Mouse (Mus musculus): ENCODE data around the gene Emx2. TPM values are rescaled to one million over a fixed set of nuclear protein-coding genes. Genes with fewer than 3 reads are reported as not detected.

Emx2 gene
- polyA plus RNA-seq, 1 experiment from 2014 or later = not detected

DNA sequence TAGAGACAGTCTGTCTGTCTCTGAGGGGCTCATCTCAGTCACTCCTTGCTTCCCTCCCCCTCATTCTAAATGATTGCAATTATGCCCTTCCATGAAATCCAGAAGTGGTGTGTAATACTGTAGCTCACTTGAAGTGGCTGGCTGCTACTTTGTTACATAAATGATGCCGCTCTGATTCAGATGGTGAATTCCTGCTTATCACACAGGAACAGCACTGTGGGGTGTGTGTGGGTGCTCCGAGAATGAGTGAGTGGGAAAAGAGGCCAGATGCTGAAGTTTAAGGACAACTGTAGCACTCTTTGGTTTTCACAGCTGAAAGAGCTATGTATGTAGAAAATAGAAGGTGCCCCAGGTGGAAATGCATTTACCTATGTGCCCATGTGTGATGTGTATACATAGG lies 14.7 kb downstream of the Emx2 start:
- Histone ChIP-seq H3K9ac (no peak overlapping the region), H3K27me3 (replicated peaks) (peaks cover 85% of the 10 kb centered on the region), H3K9me3 (no peaks in the 10 kb centered on the region), H3K4me2 (no peak overlapping the region), H3K27ac (replicated peaks) (no peak overlapping the region), H3K4me1 (peaks cover 21% of the 10 kb centered on the region), H3K4me3 (no peak overlapping the region), H3K36me3 (no peaks in the 10 kb centered on the region)
- no peak for ATAC-seq (ENCODE audit: extremely low read depth, insufficient number of reproducible peaks, low FRiP score, low TSS enrichment)
- 71% methylated on average over 2 of the region's 2 CpGs for WGBS

DNA sequence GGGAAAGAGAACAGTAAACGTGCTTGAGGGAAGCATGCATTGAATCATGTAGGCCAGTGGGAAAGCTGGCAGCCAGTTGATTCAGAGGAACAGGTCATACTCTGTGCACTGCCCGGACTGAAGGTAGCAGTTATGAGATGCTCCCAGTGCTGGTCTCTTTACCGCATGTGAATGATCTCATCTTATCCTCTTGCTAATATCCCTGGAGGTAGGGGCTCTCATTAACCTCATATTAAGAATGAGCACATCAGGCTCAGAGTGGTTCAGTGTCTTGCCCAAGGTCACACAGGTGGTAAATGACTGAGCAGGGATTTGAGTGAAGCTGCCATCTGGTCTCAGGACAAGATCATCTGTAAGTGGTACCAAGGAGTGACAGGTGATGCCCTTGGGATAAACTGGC lies 21.7 kb downstream of the Emx2 start:
- H3K9me3 ChIP-seq = no peaks in the 10 kb centered on the region
- no peak for ATAC-seq (ENCODE audit: extremely low read depth, insufficient number of reproducible peaks, low FRiP score, low TSS enrichment)
- H3K4me1 ChIP-seq = no peaks in the 10 kb centered on the region
- no peak overlapping the region for H3K27ac ChIP-seq (replicated peaks)
- no peak overlapping the region for H3K9ac ChIP-seq
- 69% methylated on average over 3 of the region's 3 CpGs for WGBS
- H3K4me2 ChIP-seq = no peak overlapping the region
- no peak overlapping the region for H3K4me3 ChIP-seq
- H3K36me3 ChIP-seq = no peaks in the 10 kb centered on the region
- peaks cover 34% of the 10 kb centered on the region for H3K27me3 ChIP-seq (replicated peaks)

DNA sequence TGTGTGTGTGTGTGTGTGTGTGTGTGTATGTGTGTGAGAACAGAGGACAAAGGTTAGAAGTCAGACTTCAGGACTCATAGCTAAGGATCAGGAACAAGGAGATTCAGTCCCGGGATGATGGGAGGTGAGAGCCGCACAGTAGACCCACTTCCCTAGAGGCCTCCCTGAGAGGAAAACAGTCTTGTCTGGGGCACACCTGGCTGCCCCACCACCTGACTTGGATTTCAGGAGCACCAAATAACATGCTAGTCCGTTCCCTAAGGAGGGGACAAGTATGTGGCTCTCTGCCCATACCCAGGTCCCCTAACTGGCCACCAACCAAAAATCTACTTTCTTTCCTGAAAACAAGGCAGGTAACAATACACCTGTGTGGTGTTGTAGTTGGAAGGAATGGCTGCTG lies 22.4 kb downstream of the Emx2 start:
- peaks cover 28% of the 10 kb centered on the region for H3K27me3 ChIP-seq (replicated peaks)
- no peaks in the 10 kb centered on the region for H3K4me1 ChIP-seq
- no peak overlapping the region for H3K4me3 ChIP-seq
- WGBS = 75% methylated on average over 3 of the region's 3 CpGs
- H3K36me3 ChIP-seq = no peaks in the 10 kb centered on the region
- no peak overlapping the region for H3K4me2 ChIP-seq
- H3K27ac ChIP-seq (replicated peaks) = no peak overlapping the region
- H3K9me3 ChIP-seq = no peaks in the 10 kb centered on the region
- no peak overlapping the region for H3K9ac ChIP-seq
- no peak for ATAC-seq (ENCODE audit: extremely low read depth, insufficient number of reproducible peaks, low FRiP score, low TSS enrichment)

DNA sequence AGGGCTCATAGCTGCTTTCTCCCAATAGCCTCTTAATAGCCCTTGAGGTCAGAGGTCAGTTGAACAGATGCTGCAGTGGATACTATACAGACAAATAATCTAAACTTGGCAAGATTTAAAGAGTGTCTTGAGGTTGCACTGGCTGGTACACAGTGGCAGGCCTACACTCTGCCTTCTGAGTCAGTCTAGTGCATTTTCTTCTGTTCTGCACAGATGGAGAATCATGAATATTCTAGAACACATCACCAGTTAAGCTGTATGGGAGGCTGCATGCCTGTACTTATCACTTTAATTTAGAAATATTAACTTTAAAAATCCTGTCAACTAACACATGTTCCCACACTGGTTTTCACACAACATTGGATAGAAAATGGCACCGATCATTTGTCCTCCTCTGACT lies 34.1 kb downstream of the Emx2 start:
- Histone ChIP-seq H3K4me1 (no peaks in the 10 kb centered on the region), H3K4me2 (no peak overlapping the region), H3K36me3 (no peaks in the 10 kb centered on the region), H3K9me3 (no peaks in the 10 kb centered on the region), H3K27ac (replicated peaks) (no peak overlapping the region), H3K27me3 (replicated peaks) (no peaks in the 10 kb centered on the region), H3K9ac (no peak overlapping the region), H3K4me3 (no peak overlapping the region)
- ATAC-seq (ENCODE audit: extremely low read depth, insufficient number of reproducible peaks, low FRiP score, low TSS enrichment) = no peak
- 86% methylated on average over 1 of the region's 1 CpGs for WGBS

DNA sequence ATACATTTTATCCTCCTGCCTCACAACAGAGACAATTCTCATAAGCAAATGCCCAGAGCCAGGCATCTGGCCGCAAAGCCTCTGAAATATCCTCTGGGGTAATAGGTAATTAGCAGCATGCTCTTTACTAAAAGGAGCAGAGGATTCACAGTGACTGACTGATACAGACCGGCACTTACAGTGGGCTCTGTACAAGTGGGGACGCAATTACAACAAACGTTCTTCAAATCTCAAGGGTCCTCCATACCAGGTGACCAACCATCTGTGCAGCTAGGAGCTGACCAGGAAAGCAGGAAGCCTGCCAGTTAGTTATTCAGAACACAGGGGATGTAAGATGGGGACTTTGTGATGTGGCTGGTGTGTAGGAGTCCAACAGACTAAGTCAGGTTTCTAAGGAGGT lies 38.7 kb downstream of the Emx2 start:
- no peaks in the 10 kb centered on the region for H3K9me3 ChIP-seq
- H3K4me3 ChIP-seq = no peak overlapping the region
- H3K4me2 ChIP-seq = no peak overlapping the region
- 61% methylated on average over 4 of the region's 4 CpGs for WGBS
- H3K9ac ChIP-seq = no peak overlapping the region
- no peaks in the 10 kb centered on the region for H3K36me3 ChIP-seq
- H3K27ac ChIP-seq (replicated peaks) = no peak overlapping the region
- ATAC-seq (ENCODE audit: extremely low read depth, insufficient number of reproducible peaks, low FRiP score, low TSS enrichment) = no peak
- H3K4me1 ChIP-seq = no peaks in the 10 kb centered on the region
- no peaks in the 10 kb centered on the region for H3K27me3 ChIP-seq (replicated peaks)

DNA sequence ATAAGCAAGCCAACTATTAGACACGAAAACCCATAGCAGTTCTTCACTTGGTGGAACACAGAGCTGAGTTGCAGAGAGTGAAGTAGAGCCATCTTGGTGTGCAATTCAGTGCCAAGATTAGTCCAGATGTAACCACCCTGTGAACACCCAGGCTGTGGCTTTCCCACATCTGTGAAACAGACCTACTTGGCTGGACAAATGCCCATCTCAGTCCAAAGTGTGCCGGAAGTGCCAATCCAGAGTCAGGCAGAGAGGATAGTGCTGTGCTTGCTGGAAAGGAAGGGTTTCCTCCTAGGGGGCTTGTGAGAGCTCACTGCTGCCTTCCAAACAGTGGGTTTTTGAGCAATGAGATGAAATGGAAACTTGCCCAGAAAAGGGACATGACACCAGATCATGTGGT lies 50.7 kb downstream of the Emx2 start:
- H3K27me3 ChIP-seq (replicated peaks) = no peaks in the 10 kb centered on the region
- no peak overlapping the region for H3K4me2 ChIP-seq
- H3K4me3 ChIP-seq = no peak overlapping the region
- no peak overlapping the region for H3K9ac ChIP-seq
- H3K27ac ChIP-seq (replicated peaks) = no peak overlapping the region
- no peaks in the 10 kb centered on the region for H3K4me1 ChIP-seq
- ATAC-seq (ENCODE audit: extremely low read depth, insufficient number of reproducible peaks, low FRiP score, low TSS enrichment) = no peak
- H3K36me3 ChIP-seq = no peaks in the 10 kb centered on the region
- H3K9me3 ChIP-seq = no peaks in the 10 kb centered on the region
- WGBS = 68% methylated on average over 2 of the region's 2 CpGs

DNA sequence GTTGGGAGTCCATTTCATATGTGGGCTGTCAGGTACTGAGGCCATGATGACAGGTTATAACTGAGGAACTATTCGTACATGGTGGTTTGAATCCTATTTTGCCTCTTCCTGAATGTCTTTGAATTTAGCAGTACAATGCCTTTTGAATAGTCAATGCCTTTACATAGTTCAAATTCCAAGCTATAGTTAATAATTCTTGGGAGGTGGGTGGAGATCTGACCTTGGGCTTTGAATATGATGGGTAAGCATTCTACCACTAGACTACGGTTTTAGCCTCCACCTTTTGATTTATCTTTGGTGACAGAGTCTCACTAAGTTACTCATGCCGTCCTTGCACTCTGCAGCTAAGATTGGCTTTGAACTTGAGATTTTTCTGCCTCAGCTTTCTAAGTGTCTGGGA lies 55.0 kb downstream of the Emx2 start:
- no peak for ATAC-seq (ENCODE audit: extremely low read depth, insufficient number of reproducible peaks, low FRiP score, low TSS enrichment)
- no peak overlapping the region for H3K27ac ChIP-seq (replicated peaks)
- no peak overlapping the region for H3K4me2 ChIP-seq
- no peaks in the 10 kb centered on the region for H3K9me3 ChIP-seq
- H3K27me3 ChIP-seq (replicated peaks) = no peaks in the 10 kb centered on the region
- H3K9ac ChIP-seq = no peak overlapping the region
- no peaks in the 10 kb centered on the region for H3K36me3 ChIP-seq
- WGBS = 71% methylated on average over 3 of the region's 3 CpGs
- no peak overlapping the region for H3K4me3 ChIP-seq
- H3K4me1 ChIP-seq = no peaks in the 10 kb centered on the region

Other genes starting within 250 kb of the Emx2 start
- not detected in 2 replicates for gene Kcnk18, start 239.2 kb upstream of the Emx2 start, polyA plus RNA-seq (2015; fragmentation: Nextera tagmentation; extraction: Ambion mirVana)
- 9.8 and 10.4 TPM in 2 replicates for gene Slc18a2, start 197.5 kb upstream of the Emx2 start, polyA plus RNA-seq (2015; fragmentation: Nextera tagmentation; extraction: Ambion mirVana)
- gene Rps12-ps3, start 136.1 kb upstream of the Emx2 start, polyA plus RNA-seq (2015; fragmentation: Nextera tagmentation; extraction: Ambion mirVana) = 6.1 and 14.4 TPM in 2 replicates
- 6.4 and 7.0 TPM in 2 replicates for gene Pdzd8, start 112.6 kb upstream of the Emx2 start, polyA plus RNA-seq (2015; fragmentation: Nextera tagmentation; extraction: Ambion mirVana)

Data from heart, embryonic 13.5 days (tissue).